Mouse (Mus musculus): ENCODE measurements around the gene Psmd7. TPM values are rescaled to one million over a fixed set of nuclear protein-coding genes. Genes with fewer than 3 reads are reported as not detected.
"Not testable (repeated sequence)": the region's sequence is repeated elsewhere in the genome, so short reads cannot be mapped to it uniquely, and the experiment has no call there.

Psmd7 gene
- polyA plus RNA-seq (2015; fragmentation: Nextera tagmentation; extraction: Ambion mirVana): 243 and 253 TPM in 2 replicates

GRCm38 (mm10) chr8:107587995-107588780 is at the start of gene Psmd7:
Gene Psmd7 (minus strand): TSS chr8:107588464.
- peak within 1 kb of the TSS; percentile 91 for H3K4me3 ChIP-seq (replicated peaks; ENCODE audit: low read length)
- peak within 1 kb of the TSS; percentile 90 for H3K9ac ChIP-seq (replicated peaks; ENCODE audit: low read depth, low read length)
- 2% methylated on average over 65 of the region's 65 CpGs for WGBS
- peak within 1 kb of the TSS; percentile 76 for H3K27ac ChIP-seq (ENCODE audit: low read length)
- peak within 1 kb of the TSS; percentile 70 for H3K4me2 ChIP-seq (ENCODE audit: low read length)
- H3K9me3 ChIP-seq (ENCODE audit: control insufficient read depth, low read length): no peaks in the 10 kb centered on the region
- no peaks in the 10 kb centered on the region for H3K27me3 ChIP-seq (replicated peaks; ENCODE audit: control insufficient read depth, insufficient read depth, low read length)
- H3K4me1 ChIP-seq (replicated peaks; ENCODE audit: control insufficient read depth, insufficient read depth, low read length): peaks cover 13% of the 10 kb centered on the region
- ATAC-seq: peak; percentile 99
- H3K36me3 ChIP-seq (ENCODE audit: control insufficient read depth, insufficient read depth): peaks cover 10% of the 10 kb centered on the region

- no peak overlapping the region for H3K4me2 ChIP-seq (ENCODE audit: low read length)
- no peaks in the 10 kb centered on the region for H3K9me3 ChIP-seq (ENCODE audit: control insufficient read depth, low read length)
- 98% methylated on average over 2 of the region's 2 CpGs for WGBS
- no peaks in the 10 kb centered on the region for H3K4me1 ChIP-seq (replicated peaks; ENCODE audit: control insufficient read depth, insufficient read depth, low read length)
- H3K4me3 ChIP-seq (replicated peaks; ENCODE audit: low read length): no peak overlapping the region
- H3K27ac ChIP-seq (ENCODE audit: low read length): no peak overlapping the region
- H3K27me3 ChIP-seq (replicated peaks; ENCODE audit: control insufficient read depth, insufficient read depth, low read length): no peaks in the 10 kb centered on the region
- no peak for ATAC-seq
- H3K36me3 ChIP-seq (ENCODE audit: control insufficient read depth, insufficient read depth): no peaks in the 10 kb centered on the region
- no peak overlapping the region for H3K9ac ChIP-seq (replicated peaks; ENCODE audit: low read depth, low read length)
These were observed 45.5 kb upstream of the Psmd7 start for GRCm38 (mm10) chr8:107633734-107634133.

- no peaks in the 10 kb centered on the region for H3K9me3 ChIP-seq (ENCODE audit: control insufficient read depth, low read length)
- no peak overlapping the region for H3K4me2 ChIP-seq (ENCODE audit: low read length)
- no peaks in the 10 kb centered on the region for H3K27me3 ChIP-seq (replicated peaks; ENCODE audit: control insufficient read depth, insufficient read depth, low read length)
- H3K9ac ChIP-seq (replicated peaks; ENCODE audit: low read depth, low read length): no peak overlapping the region
- no peaks in the 10 kb centered on the region for H3K36me3 ChIP-seq (ENCODE audit: control insufficient read depth, insufficient read depth)
- WGBS: 63% methylated on average over 11 of the region's 11 CpGs
- no peak for ATAC-seq
- no peak overlapping the region for H3K27ac ChIP-seq (ENCODE audit: low read length)
- no peaks in the 10 kb centered on the region for H3K4me1 ChIP-seq (replicated peaks; ENCODE audit: control insufficient read depth, insufficient read depth, low read length)
- no peak overlapping the region for H3K4me3 ChIP-seq (replicated peaks; ENCODE audit: low read length)
These were observed 41.4 kb upstream of the Psmd7 start for GRCm38 (mm10) chr8:107629701-107630100.

GRCm38 (mm10) chr8:107628501-107629149 is 40.4 kb upstream of the Psmd7 start:
- Histone ChIP-seq H3K27me3 (replicated peaks; ENCODE audit: control insufficient read depth, insufficient read depth, low read length) (no peaks in the 10 kb centered on the region), H3K9me3 (ENCODE audit: control insufficient read depth, low read length) (no peaks in the 10 kb centered on the region), H3K9ac (replicated peaks; ENCODE audit: low read depth, low read length) (no peak overlapping the region), H3K4me2 (ENCODE audit: low read length) (no peak overlapping the region), H3K36me3 (ENCODE audit: control insufficient read depth, insufficient read depth) (no peaks in the 10 kb centered on the region), H3K4me3 (replicated peaks; ENCODE audit: low read length) (no peak overlapping the region), H3K27ac (ENCODE audit: low read length) (no peak overlapping the region), H3K4me1 (replicated peaks; ENCODE audit: control insufficient read depth, insufficient read depth, low read length) (no peaks in the 10 kb centered on the region)
- WGBS: 73% methylated on average over 8 of the region's 8 CpGs
- ATAC-seq: no peak

GRCm38 (mm10) chr8:107627881-107628280 is 39.6 kb upstream of the Psmd7 start:
- Histone ChIP-seq H3K36me3 (ENCODE audit: control insufficient read depth, insufficient read depth) (no peaks in the 10 kb centered on the region), H3K4me2 (ENCODE audit: low read length) (no peak overlapping the region), H3K9ac (replicated peaks; ENCODE audit: low read depth, low read length) (no peak overlapping the region), H3K4me3 (replicated peaks; ENCODE audit: low read length) (no peak overlapping the region), H3K27me3 (replicated peaks; ENCODE audit: control insufficient read depth, insufficient read depth, low read length) (no peaks in the 10 kb centered on the region), H3K4me1 (replicated peaks; ENCODE audit: control insufficient read depth, insufficient read depth, low read length) (no peaks in the 10 kb centered on the region), H3K9me3 (ENCODE audit: control insufficient read depth, low read length) (no peaks in the 10 kb centered on the region), H3K27ac (ENCODE audit: low read length) (no peak overlapping the region)
- 38% methylated on average over 9 of the region's 9 CpGs for WGBS
- no peak for ATAC-seq

- not testable (repeated sequence) for H3K9ac ChIP-seq (replicated peaks; ENCODE audit: low read depth, low read length); H3K36me3 ChIP-seq (ENCODE audit: control insufficient read depth, insufficient read depth); H3K4me2 ChIP-seq (ENCODE audit: low read length)
These were observed 36.0 kb upstream of the Psmd7 start for GRCm38 (mm10) chr8:107624301-107624700.

GRCm38 (mm10) chr8:107621930-107622623 is 33.8 kb upstream of the Psmd7 start:
- ATAC-seq: no peak
- Histone ChIP-seq H3K9ac (replicated peaks; ENCODE audit: low read depth, low read length) (no peak overlapping the region), H3K4me3 (replicated peaks; ENCODE audit: low read length) (no peak overlapping the region), H3K4me1 (replicated peaks; ENCODE audit: control insufficient read depth, insufficient read depth, low read length) (no peaks in the 10 kb centered on the region), H3K9me3 (ENCODE audit: control insufficient read depth, low read length) (no peaks in the 10 kb centered on the region), H3K4me2 (ENCODE audit: low read length) (no peak overlapping the region), H3K27me3 (replicated peaks; ENCODE audit: control insufficient read depth, insufficient read depth, low read length) (no peaks in the 10 kb centered on the region), H3K27ac (ENCODE audit: low read length) (no peak overlapping the region), H3K36me3 (ENCODE audit: control insufficient read depth, insufficient read depth) (no peaks in the 10 kb centered on the region)
- WGBS: 88% methylated on average over 10 of the region's 10 CpGs

More at GRCm38 (mm10) chr8:107624301-107624700, 36.0 kb upstream of the Psmd7 start:
- H3K27ac ChIP-seq (ENCODE audit: low read length); H3K9me3 ChIP-seq (ENCODE audit: control insufficient read depth, low read length); H3K4me3 ChIP-seq (replicated peaks; ENCODE audit: low read length); H3K27me3 ChIP-seq (replicated peaks; ENCODE audit: control insufficient read depth, insufficient read depth, low read length); H3K4me1 ChIP-seq (replicated peaks; ENCODE audit: control insufficient read depth, insufficient read depth, low read length); ATAC-seq: not testable (repeated sequence)

GRCm38 (mm10) chr8:107621136-107621535 is 32.9 kb upstream of the Psmd7 start:
- H3K9me3 ChIP-seq (ENCODE audit: control insufficient read depth, low read length): no peaks in the 10 kb centered on the region
- H3K4me2 ChIP-seq (ENCODE audit: low read length): no peak overlapping the region
- 68% methylated on average over 3 of the region's 3 CpGs for WGBS
- no peak overlapping the region for H3K4me3 ChIP-seq (replicated peaks; ENCODE audit: low read length)
- no peaks in the 10 kb centered on the region for H3K27me3 ChIP-seq (replicated peaks; ENCODE audit: control insufficient read depth, insufficient read depth, low read length)
- H3K36me3 ChIP-seq (ENCODE audit: control insufficient read depth, insufficient read depth): no peaks in the 10 kb centered on the region
- no peak overlapping the region for H3K9ac ChIP-seq (replicated peaks; ENCODE audit: low read depth, low read length)
- ATAC-seq: no peak
- no peaks in the 10 kb centered on the region for H3K4me1 ChIP-seq (replicated peaks; ENCODE audit: control insufficient read depth, insufficient read depth, low read length)
- H3K27ac ChIP-seq (ENCODE audit: low read length): no peak overlapping the region

- WGBS: 79% methylated on average over 10 of the region's 10 CpGs
- Histone ChIP-seq H3K4me2 (ENCODE audit: low read length) (no peak overlapping the region), H3K27ac (ENCODE audit: low read length) (no peak overlapping the region), H3K4me3 (replicated peaks; ENCODE audit: low read length) (no peak overlapping the region), H3K4me1 (replicated peaks; ENCODE audit: control insufficient read depth, insufficient read depth, low read length) (no peaks in the 10 kb centered on the region), H3K9ac (replicated peaks; ENCODE audit: low read depth, low read length) (no peak overlapping the region), H3K9me3 (ENCODE audit: control insufficient read depth, low read length) (no peaks in the 10 kb centered on the region), H3K27me3 (replicated peaks; ENCODE audit: control insufficient read depth, insufficient read depth, low read length) (no peaks in the 10 kb centered on the region), H3K36me3 (ENCODE audit: control insufficient read depth, insufficient read depth) (no peaks in the 10 kb centered on the region)
- ATAC-seq: no peak
These were observed 30.2 kb upstream of the Psmd7 start for GRCm38 (mm10) chr8:107618499-107618898.

All from forebrain, embryonic 16.5 days (tissue).